Mouse (Mus musculus) heart, postnatal 14 days (tissue): ENCODE measurements around the gene H2-M10.3. TPM values are rescaled to one million over a fixed set of nuclear protein-coding genes. Genes with fewer than 3 reads are reported as not detected.
A peak's percentile ranks its signal among the peaks of the same experiment; 100 is the strongest.
"Not testable (repeated sequence)": the region's sequence is repeated elsewhere in the genome, so short reads cannot be mapped to it uniquely, and the experiment has no call there.

Source experiments
- DNase-seq, 2 experiments: peaks; one replicate each; pipeline ENCODE4 v3.0.0; 2021 to 2022
- intact Hi-C: fragments of 180-260 bp; cut with DNase I; formaldehyde crosslinking; loops from one replicate; pipeline ENCODE4 v1.15.1; 2025
- long read RNA-seq, 2 experiments: library from polyadenylated mRNA; stranded (forward); transcript quantifications; one replicate each; pipeline ENCODE4 v2.0.0; 2021
- total RNA-seq, 2 experiments: library from RNA; stranded (reverse); gene quantifications; 2 replicates each; pipeline ENCODE4 v1.2.3; 2021

Gene H2-M10.3
- not detected for total RNA-seq
- long read RNA-seq, experiment 1, result 0 reads
- long read RNA-seq, experiment 2, result 0 reads

DNA sequence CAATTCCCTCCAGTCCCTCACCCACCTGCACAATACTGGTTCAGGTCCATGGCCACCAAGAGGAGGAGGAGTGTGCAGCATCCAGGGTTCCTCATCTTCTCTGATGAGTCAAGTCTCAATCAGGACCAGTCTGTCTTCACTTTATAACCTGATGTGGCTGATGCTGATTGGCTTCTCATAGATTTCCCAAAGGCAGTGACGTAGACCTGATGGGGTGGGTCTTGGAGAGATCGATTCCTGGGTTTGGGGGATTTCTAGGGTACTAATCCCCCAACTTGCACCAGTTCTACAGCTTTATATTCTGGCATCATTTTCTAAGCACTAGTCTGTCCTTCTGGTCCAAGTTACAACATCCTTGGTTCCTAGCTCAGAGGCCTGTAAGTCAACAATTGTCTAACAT is at the start of gene H2-M10.3:
Gene H2-M10.3, minus strand, starts transcription at position 101 of the 400 bp plus-strand sequence.
- DNase-seq, intact Hi-C loops: not testable (repeated sequence)

DNA sequence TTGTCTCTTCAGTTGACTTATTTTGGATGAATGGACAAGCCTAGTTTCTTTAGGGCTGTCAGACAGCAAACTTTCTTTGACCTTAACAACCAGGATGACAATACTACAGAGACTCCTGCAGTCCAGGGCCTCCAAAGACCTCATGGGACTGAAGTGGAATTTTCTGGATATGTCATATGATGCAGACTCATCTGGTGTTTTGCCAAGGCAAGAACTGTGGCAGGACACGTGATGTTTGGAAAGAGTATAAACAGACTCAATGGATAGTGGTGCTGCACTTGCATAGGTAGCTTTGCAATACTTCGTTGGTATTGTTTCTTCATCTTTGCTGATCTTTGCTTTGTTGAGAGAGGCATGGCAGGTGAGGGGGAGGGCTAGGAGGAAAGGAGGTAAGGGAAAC is 49.2 kb upstream of the H2-M10.3 start:
- intact Hi-C loops, result no loop called here
- no peak for DNase-seq

- DNase-seq, result no peak
- intact Hi-C loops, result no loop called here
These were observed 47.2 kb upstream of the H2-M10.3 start for GRCm38 (mm10) chr17:36415407-36415806.

- intact Hi-C loops, result no loop called here
- DNase-seq, result no peak
These were observed 46.1 kb upstream of the H2-M10.3 start for GRCm38 (mm10) chr17:36414361-36414760.

GRCm38 (mm10) chr17:36389907-36390306 is 21.7 kb upstream of the H2-M10.3 start:
- intact Hi-C loops, result no loop called here

GRCm38 (mm10) chr17:36362404-36362803 is 5.8 kb downstream of the H2-M10.3 start:
- DNase-seq, intact Hi-C loops: not testable (repeated sequence)

More at GRCm38 (mm10) chr17:36389907-36390306, 21.7 kb upstream of the H2-M10.3 start:
- DNase-seq, result no peak

DNA sequence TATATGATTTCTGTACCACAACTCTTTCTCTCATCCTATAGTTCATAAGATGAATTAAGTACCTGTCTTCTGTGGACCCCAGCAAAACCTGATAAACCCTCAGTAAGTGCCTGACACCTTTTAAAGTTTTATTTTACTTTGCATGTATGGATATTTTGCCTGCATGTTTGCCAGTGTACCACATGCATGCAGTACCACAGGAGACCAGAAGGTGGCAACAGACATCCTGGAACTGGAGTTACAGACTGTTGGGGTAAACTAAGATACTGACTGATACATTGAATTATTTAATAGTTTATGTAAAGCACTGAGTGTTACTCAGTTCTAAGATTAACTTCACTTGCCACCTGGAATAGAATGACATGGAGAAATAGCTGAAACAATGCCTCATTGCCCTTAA is 10.7 kb downstream of the H2-M10.3 start:
- peak; percentile 27 to 57 for DNase-seq
- intact Hi-C loops, result loop anchor here (1.0 to 10.0 kb wide), 3 partner anchors 61 to 430 kb away; no protein-coding TSS in a partner anchor

DNA sequence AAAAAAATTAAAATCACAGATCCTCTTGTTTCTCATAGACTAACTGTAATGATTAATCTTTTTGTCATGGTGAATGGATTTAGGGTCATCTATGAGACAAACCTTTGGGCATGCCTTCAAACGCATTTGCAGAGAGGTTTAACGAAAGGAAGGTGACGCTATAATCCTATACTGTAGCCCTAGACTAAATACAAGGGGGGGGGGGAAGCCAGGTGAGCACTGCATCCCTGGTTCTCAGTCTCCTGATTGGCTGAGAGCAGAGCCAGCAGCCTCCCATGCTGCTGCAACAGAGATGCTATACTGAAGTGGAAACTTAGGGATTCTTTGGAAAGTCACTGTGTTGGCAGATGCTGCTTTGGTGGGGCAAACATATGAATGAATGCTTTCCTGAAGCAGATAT is 12.5 kb downstream of the H2-M10.3 start:
- intact Hi-C loops, result loop anchor here (5.0 to 10.0 kb wide), 2 partner anchors 369 to 432 kb away; no protein-coding TSS in a partner anchor
- DNase-seq, result no peak

GRCm38 (mm10) chr17:36355343-36355742 is 12.9 kb downstream of the H2-M10.3 start:
- intact Hi-C loops, result loop anchor here (5.0 to 10.0 kb wide), 2 partner anchors 369 to 432 kb away; no protein-coding TSS in a partner anchor
- DNase-seq, result peak; percentile 35 to 70

- DNase-seq, result no peak
- intact Hi-C loops, result no loop called here
These were observed 42.2 kb downstream of the H2-M10.3 start, which contains the start of gene H2-M10.1 for GRCm38 (mm10) chr17:36326055-36326454. Gene H2-M10.1, minus strand, starts transcription at chr17:36326155.

DNA sequence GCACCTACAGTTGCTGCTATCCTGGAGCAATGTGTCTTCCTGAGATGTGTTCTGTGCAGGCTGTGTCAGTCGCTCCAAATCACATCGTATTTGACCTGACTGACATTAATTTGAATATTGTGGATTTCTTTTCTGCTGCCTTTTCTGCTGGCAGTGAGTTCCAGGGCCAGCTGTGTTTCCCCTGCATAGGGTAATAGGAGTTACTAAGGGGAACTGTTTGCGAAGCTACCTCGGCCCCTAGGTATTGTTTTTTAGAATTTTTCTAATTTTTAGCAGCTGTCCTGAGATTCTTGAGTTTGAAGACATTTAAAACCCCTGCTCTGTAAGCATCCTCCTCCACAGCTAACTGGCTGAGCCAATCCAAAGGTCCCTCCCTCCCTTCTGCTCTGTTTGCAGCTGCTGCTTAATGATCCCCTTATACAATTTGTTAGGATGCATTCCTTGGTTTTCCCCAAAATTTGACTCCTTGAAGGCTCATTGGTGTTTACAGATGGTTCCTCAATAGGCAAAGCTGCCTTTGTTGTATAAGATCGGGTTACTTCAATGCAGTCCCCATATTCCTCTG is 52.4 kb downstream of the H2-M10.3 start:
- intact Hi-C loops, result loop anchor here (10.0 kb wide), 1 partner anchor 409 kb away; no protein-coding TSS in a partner anchor
- DNase-seq, result no peak

DNA sequence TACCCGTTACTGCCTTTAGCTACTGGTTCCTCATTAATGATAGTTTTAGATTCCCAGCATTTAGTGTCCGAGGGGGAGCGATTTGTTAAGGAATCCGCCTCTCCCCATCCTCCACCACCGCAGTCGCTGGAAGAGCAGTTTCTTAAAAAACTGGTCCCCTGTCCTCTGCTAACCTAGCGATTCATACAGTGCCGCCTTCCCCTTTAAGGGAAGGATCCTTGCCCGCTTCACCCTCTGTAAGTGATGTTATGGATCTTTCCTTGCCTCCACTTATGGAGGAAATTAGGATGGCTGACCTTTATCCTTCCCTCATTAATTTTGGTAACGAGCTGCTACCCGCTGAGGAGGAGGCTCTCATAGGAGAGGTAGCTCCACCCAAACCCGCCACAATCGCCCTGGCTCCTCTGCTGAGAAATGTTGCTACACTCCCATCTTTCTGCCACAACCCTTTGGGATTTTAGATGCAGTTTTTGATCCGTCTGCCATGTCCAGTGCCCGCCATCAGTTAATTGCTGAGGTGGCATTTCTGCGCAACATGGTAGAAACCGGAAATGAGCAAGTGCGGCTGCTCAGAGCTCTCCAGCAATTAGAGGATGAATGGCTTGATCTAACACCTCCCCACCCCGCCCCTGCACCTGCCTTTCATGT is 53.1 kb downstream of the H2-M10.3 start:
- intact Hi-C loops, result loop anchor here (10.0 kb wide), 1 partner anchor 410 kb away; no protein-coding TSS in a partner anchor
- DNase-seq, result peak; percentile 9 to 14

Other genes with a start within 250 kb of the H2-M10.3 start
- not detected for gene Gm19684, start 246.7 kb downstream of the H2-M10.3 start, total RNA-seq
- not detected for gene Gm7030, start 239.0 kb downstream of the H2-M10.3 start, total RNA-seq
- not detected for gene Gm8909, start 199.9 kb downstream of the H2-M10.3 start, total RNA-seq
- 1 to 10 TPM in 1 of 2 experiments, under 1 TPM in 1; 0.31 to 3.1 TPM for gene H2-T3, start 178.1 kb downstream of the H2-M10.3 start, total RNA-seq
- gene Rpp21, start 110.3 kb downstream of the H2-M10.3 start, total RNA-seq, result 10 to 100 TPM; 33.1 to 34.2 TPM
- 1 to 10 TPM; 7.7 to 7.9 TPM for gene Trim39, start 96.2 kb downstream of the H2-M10.3 start, total RNA-seq
- not detected for gene H2-M10.2, start 81.9 kb downstream of the H2-M10.3 start, total RNA-seq
- not detected for gene H2-M10.1, start 42.3 kb downstream of the H2-M10.3 start, total RNA-seq
- gene H2-M10.4, start 93.9 kb upstream of the H2-M10.3 start, total RNA-seq, result not detected
- not detected for gene H2-M11, start 178.7 kb upstream of the H2-M10.3 start, total RNA-seq